In genomic region chr1:84387616-84388015, GRCm38 (mm10) we compare ENCODE assay signal across 13 mouse cellular contexts. TPM values are rescaled to one million over a fixed set of nuclear protein-coding genes. Genes with fewer than 3 reads are reported as not detected.
DNase-seq lines count a peak whose midpoint lies in the region; ATAC-seq and TF ChIP-seq lines count a peak whose summit lies in the region.
"Had no signal": no experiment of that assay in that cellular context is flagged by ENCODE, and none has a peak within 500 bp of the region (broad histone marks: within the 10 kb centered on the region; RNA-seq: fewer than 3 reads in every experiment).

No protein-coding gene starts in this region.

- H3K36me3 ChIP-seq in embryonic facial prominence, embryonic 14.5 days (ENCODE audit: control insufficient read depth, insufficient read depth, low read length), result no peaks in the 10 kb centered on the region
- no peaks in the 10 kb centered on the region for H3K36me3 ChIP-seq in embryonic facial prominence, embryonic 10.5 days (replicated peaks)
- no peaks in the 10 kb centered on the region for H3K36me3 ChIP-seq in lung, postnatal 0 days (ENCODE audit: insufficient read depth, low read length)
- H3K36me3 ChIP-seq in limb, embryonic 14.5 days (ENCODE audit: control insufficient read depth, insufficient read depth, low read length), result no peaks in the 10 kb centered on the region

- 0 out of 2 replicates have a peak, but pooled peaks cover 8% of the 10 kb centered on the region for H3K4me1 ChIP-seq in embryonic facial prominence, embryonic 14.5 days (ENCODE audit: control insufficient read depth, insufficient read depth, low read length)
- no peaks in the 10 kb centered on the region for H3K4me1 ChIP-seq in embryonic facial prominence, embryonic 10.5 days
- H3K4me1 ChIP-seq in lung, postnatal 0 days (ENCODE audit: insufficient read depth, low read depth, low read length), result no peaks in the 10 kb centered on the region; the same call in 1 of the 2 replicates
- 0 out of 2 replicates have a peak, but pooled peaks cover 2% of the 10 kb centered on the region for H3K4me1 ChIP-seq in limb, embryonic 14.5 days (ENCODE audit: control insufficient read depth, insufficient read depth, low read length)
- H3K4me1 ChIP-seq: neural tube, embryonic 12.5 days had no signal

- TF ChIP-seq POLR2A in limb, embryonic 14.5 days (IDR thresholded peaks at IDR 0.05; ENCODE audit: borderline replicate concordance, extremely low read depth, insufficient read depth, insufficient read length), result no peak

- H3K9ac ChIP-seq in embryonic facial prominence, embryonic 14.5 days (ENCODE audit: low read depth, low read length), result no peak overlapping the region
- no peak overlapping the region for H3K9ac ChIP-seq in lung, postnatal 0 days (replicated peaks; ENCODE audit: low read depth)
- no peak overlapping the region for H3K9ac ChIP-seq in limb, embryonic 14.5 days (ENCODE audit: low read depth, low read length, severe bottlenecking)
- H3K9ac ChIP-seq: neural tube, embryonic 12.5 days had no signal

- no peaks in the 10 kb centered on the region for H3K27me3 ChIP-seq in embryonic facial prominence, embryonic 14.5 days (replicated peaks; ENCODE audit: control insufficient read depth, insufficient read depth, low read length)
- no peaks in the 10 kb centered on the region for H3K27me3 ChIP-seq in embryonic facial prominence, embryonic 10.5 days (replicated peaks; ENCODE audit: low read depth, poor library complexity, severe bottlenecking)
- H3K27me3 ChIP-seq in lung, postnatal 0 days (replicated peaks; ENCODE audit: insufficient read depth, low read length), result no peaks in the 10 kb centered on the region
- H3K27me3 ChIP-seq in limb, embryonic 14.5 days (ENCODE audit: control insufficient read depth, insufficient read depth, low read length), result no peaks in the 10 kb centered on the region
- H3K27me3 ChIP-seq: neural tube, embryonic 12.5 days had no signal

- no peak overlapping the region for H3K4me2 ChIP-seq in embryonic facial prominence, embryonic 14.5 days (ENCODE audit: low read depth, low read length)
- no peak overlapping the region for H3K4me2 ChIP-seq in lung, postnatal 0 days (replicated peaks; ENCODE audit: low read depth, low read length)
- H3K4me2 ChIP-seq in limb, embryonic 14.5 days (replicated peaks; ENCODE audit: low read depth, low read length, severe bottlenecking), result no peak overlapping the region
- H3K4me2 ChIP-seq: neural tube, embryonic 12.5 days had no signal

- TF ChIP-seq EP300 in lung, postnatal 0 days (IDR thresholded peaks at IDR 0.05), result peak; percentile 76

- peak; percentile 89 for ATAC-seq in embryonic facial prominence, embryonic 14.5 days (ENCODE audit: low read depth)
- ATAC-seq in lung, postnatal 0 days, result peak; percentile 74
- ATAC-seq in limb, embryonic 14.5 days (ENCODE audit: low FRiP score, low read depth), result peak; percentile 44; the same call in 1 of the 2 replicates

- TF ChIP-seq CTCF in lung, postnatal 0 days (IDR thresholded peaks at IDR 0.05), result no peak

- peak; percentile 75 for DNase-seq in embryonic facial prominence, embryonic 14.5 days (ENCODE audit: low spot score)
- DNase-seq in embryonic facial prominence, embryonic 10.5 days (ENCODE audit: low spot score), result no peak
- DNase-seq in lung, postnatal 0 days (ENCODE audit: low spot score), result peak; percentile 52
- no peak for DNase-seq in lung, adult 18-20 months
- peak; percentile 24 for DNase-seq in cerebellum, adult 9-10 months
- peak; percentile 30 for DNase-seq in limb, embryonic 14.5 days (ENCODE audit: low spot score)
- DNase-seq in adrenal gland, adult 18-20 months (ENCODE audit: low spot score in 2 of 2), result no peak
- no peak for DNase-seq in adipocyte (ENCODE audit: low spot score)
- DNase-seq: adrenal gland, postnatal 10 days; heart, postnatal 10 days; kidney, adult 9 months; thymus, adult 18-20 months had no signal

- no peaks in the 10 kb centered on the region for H3K9me3 ChIP-seq in embryonic facial prominence, embryonic 14.5 days (ENCODE audit: control insufficient read depth, low read length)
- no peaks in the 10 kb centered on the region for H3K9me3 ChIP-seq in embryonic facial prominence, embryonic 10.5 days
- no peaks in the 10 kb centered on the region for H3K9me3 ChIP-seq in lung, postnatal 0 days (ENCODE audit: low read length)
- H3K9me3 ChIP-seq in limb, embryonic 14.5 days (ENCODE audit: control insufficient read depth, low read length), result no peaks in the 10 kb centered on the region
- H3K9me3 ChIP-seq: neural tube, embryonic 12.5 days had no signal

- no peak overlapping the region for H3K27ac ChIP-seq in embryonic facial prominence, embryonic 14.5 days (replicated peaks; ENCODE audit: low read depth, low read length)
- H3K27ac ChIP-seq in embryonic facial prominence, embryonic 10.5 days (replicated peaks), result no peak overlapping the region
- H3K27ac ChIP-seq in lung, postnatal 0 days (ENCODE audit: low read length), result no peak overlapping the region
- H3K27ac ChIP-seq in limb, embryonic 14.5 days (replicated peaks; ENCODE audit: low read depth, low read length), result no peak overlapping the region
- H3K27ac ChIP-seq: neural tube, embryonic 12.5 days had no signal

- WGBS in embryonic facial prominence, embryonic 14.5 days, result 56% methylated on average over 4 of the region's 4 CpGs
- WGBS in embryonic facial prominence, embryonic 10.5 days, result 67% methylated on average over 4 of the region's 4 CpGs
- WGBS in lung, postnatal 0 days, result 53% methylated on average over 4 of the region's 4 CpGs
- 37% methylated on average over 4 of the region's 4 CpGs for WGBS in limb, embryonic 14.5 days

- H3K4me3 ChIP-seq in embryonic facial prominence, embryonic 14.5 days (ENCODE audit: low read depth, low read length), result no peak overlapping the region
- H3K4me3 ChIP-seq in embryonic facial prominence, embryonic 10.5 days, result no peak overlapping the region
- no peak overlapping the region for H3K4me3 ChIP-seq in lung, postnatal 0 days (ENCODE audit: low read depth, low read length)
- no peak overlapping the region for H3K4me3 ChIP-seq in limb, embryonic 14.5 days (replicated peaks; ENCODE audit: low read length)
- H3K4me3 ChIP-seq: neural tube, embryonic 12.5 days had no signal

RNA-seq across cellular contexts. Expression of gene Pid1, which starts 23.6 kb away (rescaled TPM):
- 38.8 and 40.4 TPM in 2 replicates for polyA plus RNA-seq in embryonic facial prominence, embryonic 14.5 days (2014; fragmentation: Nextera tagmentation; extraction: Ambion mirVana)
- polyA plus RNA-seq in embryonic facial prominence, embryonic 10.5 days (2016; fragmentation: Nextera tagmentation; extraction: Ambion mirVana), result 10.9 and 16.5 TPM in 2 replicates
- polyA plus RNA-seq in lung, postnatal 0 days (2015; fragmentation: Nextera tagmentation; extraction: Ambion mirVana), result 20.8 and 23.6 TPM in 2 replicates
- polyA plus RNA-seq in limb, embryonic 14.5 days (2012; rRNA removed), result 21.1 and 22.1 TPM in 2 replicates
- 42.9 and 56.7 TPM in 2 replicates for polyA plus RNA-seq in limb, embryonic 14.5 days (2014; fragmentation: Nextera tagmentation; extraction: Ambion mirVana)
- 10 to 100 TPM; 21.3 to 23.8 TPM for total RNA-seq in adrenal gland, adult 18-20 months (2021)

Comparison
In these comparisons a context has a peak if more than half of its experiments do, and no peak if none do; other contexts are left out.
1. DNase-seq: peak in embryonic facial prominence, embryonic 14.5 days (single experiment), lung, postnatal 0 days (single experiment), cerebellum, adult 9-10 months (single experiment) and limb, embryonic 14.5 days (single experiment); none in embryonic facial prominence, embryonic 10.5 days (single experiment), lung, adult 18-20 months (0 of 2), adrenal gland, adult 18-20 months (0 of 2) and adipocyte (single experiment).
2. Peak in every context shown above with its lines, with median percentiles within 50 percentile points of each other: ATAC-seq.